Mouse (Mus musculus) frontal cortex, postnatal 14 days (tissue): ENCODE measurements around the gene Akt3.

ENCODE experiments used
- DNase-seq, 2 experiments: peaks; one replicate each; pipeline ENCODE4 v3.0.0; 2022; ENCODE audit warnings: low spot score in 2 of 2

The Akt3 gene

DNA sequence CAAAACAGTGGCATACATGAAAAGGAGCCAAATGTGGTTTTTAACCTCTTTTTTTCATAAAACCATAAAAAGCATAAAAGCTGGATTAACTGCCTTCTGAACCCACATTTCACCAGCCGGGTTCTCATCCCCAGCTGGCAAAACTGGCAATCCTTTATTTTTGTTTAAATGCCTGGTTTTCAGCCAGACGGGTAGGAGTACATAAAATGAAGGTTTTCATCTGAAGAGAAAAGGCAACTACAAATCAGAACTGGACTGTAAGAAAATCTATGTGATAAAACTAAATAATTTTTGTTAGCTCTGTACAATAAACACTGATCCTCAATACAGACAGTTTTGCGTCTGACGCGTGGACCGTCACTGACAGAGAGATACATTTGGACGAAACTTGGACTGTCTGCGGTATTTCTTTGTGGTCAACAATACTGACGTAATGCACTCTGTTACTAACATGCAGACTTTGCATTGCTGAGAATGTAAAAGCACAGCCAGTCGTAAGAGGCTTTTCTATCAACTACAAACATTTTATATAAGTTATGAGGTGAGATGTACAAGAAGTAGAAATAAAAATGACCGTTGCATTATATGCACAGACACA lies 206.5 kb downstream of the Akt3 start:
- DNase-seq: no peak

DNA sequence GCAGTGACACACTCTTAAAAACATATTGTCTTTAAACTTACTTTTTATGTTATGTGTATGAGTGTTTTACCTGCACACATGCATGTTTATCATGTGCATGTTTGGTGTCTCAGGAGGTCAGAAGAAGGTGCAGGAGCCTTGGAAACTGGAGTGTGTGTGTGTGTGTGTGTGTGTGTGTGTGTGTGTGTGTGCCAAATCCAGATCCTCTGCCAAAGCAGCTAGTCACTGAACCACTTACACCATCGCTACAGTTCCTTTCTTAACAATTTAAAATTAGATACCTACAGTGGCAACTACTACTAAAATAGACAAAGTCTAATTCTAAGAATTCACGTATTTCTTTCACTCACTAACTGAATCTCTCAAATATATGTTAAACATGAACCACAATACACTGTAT lies 209.2 kb downstream of the Akt3 start:
- DNase-seq: no peak

DNA sequence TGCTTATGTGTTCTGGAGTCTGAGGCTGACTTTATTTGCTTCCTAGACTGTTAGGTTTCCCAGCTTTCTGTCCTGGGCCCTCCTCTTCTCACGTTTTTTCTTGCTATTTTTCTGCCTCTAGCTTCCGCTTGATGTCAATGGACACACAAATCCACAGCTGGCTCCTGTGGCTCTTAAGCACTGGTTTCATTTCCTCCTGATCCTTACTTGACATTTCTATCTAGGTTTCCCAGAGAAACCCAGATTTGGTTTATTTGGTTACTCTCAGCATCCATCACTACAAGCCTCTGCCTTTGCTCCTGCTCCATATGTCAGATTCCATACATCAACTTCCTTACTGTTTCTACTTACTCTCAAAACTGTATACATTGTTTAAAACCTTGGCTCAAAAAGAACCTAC lies 211.0 kb downstream of the Akt3 start:
- DNase-seq: no peak

DNA sequence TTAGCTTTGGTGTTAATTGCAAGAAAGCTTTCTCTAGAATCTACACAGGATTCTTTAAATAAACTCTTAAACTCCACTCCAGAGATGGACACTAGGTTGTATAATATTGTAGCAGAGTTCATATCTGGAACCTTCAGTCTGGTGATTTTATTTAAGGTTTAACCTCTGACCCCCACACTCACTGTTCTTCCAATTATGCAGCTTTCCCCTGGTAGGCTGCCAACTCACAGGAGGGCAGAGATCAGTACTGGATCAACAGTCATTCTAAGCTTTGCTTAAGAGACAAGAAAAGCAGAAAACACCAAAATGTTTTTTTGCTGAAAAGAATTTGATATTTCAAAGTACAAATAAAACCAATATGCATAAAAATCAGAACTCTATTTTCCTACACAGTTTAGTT lies 212.1 kb downstream of the Akt3 start:
- DNase-seq: no peak

GRCm38 (mm10) chr1:177040058-177040457 lies 217.9 kb downstream of the Akt3 start:
- DNase-seq: no peak

GRCm38 (mm10) chr1:177039093-177039674 lies 218.8 kb downstream of the Akt3 start:
- no peak for DNase-seq

DNA sequence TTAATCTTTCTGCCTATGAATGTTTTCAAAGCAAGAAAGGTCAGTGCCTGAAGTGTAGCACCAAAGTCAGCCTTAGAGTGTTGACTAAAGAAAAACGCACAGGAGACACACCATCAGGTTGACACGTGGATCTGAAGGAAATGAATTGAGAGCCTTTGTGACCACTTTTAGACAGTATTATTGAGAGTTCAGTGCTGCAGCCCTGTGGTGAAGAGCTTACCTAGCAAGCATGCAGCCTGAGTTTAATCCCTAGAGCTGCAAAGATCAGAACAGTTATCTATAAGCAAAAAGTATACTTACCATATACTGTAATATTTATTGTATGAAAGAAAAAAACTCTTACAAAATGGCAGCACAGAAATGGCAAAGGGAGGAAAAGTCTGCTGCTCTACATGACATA lies 219.6 kb downstream of the Akt3 start:
- no peak for DNase-seq

DNA sequence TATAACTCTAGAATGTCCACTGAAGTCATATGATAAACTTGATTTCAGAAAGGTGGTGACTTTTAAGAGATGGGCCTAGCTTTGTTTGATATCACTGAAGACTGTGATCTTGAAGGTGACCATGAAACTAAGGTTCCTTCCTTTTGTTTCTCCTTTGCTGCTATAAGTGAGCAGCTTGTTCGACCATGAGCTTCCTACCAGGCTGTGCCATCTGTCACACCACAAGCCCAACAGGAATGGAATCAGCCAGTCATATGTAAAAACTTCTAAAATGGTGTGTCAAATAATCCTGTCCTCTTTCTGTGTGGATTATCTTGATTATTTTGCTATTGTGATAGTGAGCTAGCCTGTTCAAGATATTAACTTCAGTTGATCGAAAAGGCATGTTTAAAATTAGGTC lies 222.5 kb downstream of the Akt3 start:
- DNase-seq: no peak

- DNase-seq: no peak
Measured at GRCm38 (mm10) chr1:177032233-177032632, 225.8 kb downstream of the Akt3 start.

DNA sequence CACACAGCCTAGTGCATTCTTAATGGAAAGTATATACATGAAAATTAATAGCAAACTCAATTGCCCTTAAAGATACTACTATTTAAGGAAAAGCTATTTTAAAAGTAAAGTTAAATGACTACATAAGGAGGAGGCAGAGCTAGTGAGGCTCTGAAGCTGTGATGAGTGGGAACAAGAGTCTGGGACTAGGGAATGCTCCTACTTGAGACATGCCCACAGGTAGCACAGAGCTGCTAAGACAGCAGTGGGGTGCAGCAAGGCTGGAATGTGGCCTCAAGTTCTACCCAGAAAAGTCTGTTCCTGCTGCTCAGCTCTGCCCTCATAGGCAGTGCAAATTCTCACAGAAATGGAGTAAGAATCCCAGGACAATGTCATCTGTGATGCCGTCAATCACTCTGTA lies 226.8 kb downstream of the Akt3 start:
- DNase-seq: no peak

DNA sequence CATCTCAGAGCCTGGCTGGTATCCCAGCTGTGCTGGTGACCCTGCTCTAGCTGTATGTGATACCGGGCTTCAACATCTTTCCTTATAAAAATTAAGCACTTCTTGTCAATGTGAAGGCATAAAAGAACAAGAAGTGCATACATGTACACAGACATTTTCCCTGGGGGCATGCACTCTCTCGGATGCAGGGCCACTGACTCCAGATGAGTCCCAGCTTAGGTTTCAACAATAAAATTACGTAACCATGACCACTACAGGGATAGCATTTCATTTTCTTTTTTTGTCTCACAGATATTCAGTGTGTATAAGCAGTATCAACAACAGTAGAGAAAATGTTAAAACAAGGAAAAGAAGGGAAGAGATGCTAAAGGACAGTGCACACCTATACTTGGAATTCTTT lies 227.3 kb downstream of the Akt3 start:
- DNase-seq: no peak

DNA sequence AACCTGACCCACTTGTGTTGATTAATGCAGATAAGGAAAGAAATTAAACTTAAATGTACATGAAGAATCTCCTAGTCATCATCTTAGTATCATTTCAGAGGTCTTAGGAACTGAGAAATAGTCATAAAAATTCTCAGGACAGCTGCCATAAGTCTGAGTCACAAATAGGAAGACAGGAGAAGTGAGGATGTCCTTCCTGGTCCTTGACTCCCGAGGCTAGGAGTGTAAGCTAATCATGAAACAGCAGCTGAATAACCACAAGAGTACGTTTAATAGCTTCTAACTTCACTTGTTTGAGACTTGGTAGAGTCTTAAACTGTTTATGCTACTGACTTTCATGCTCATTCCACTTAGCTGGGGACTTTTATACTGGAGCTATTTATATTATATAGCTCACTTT lies 229.0 kb downstream of the Akt3 start:
- no peak for DNase-seq

GRCm38 (mm10) chr1:177027706-177028105 lies 230.3 kb downstream of the Akt3 start:
- DNase-seq: no peak

DNA sequence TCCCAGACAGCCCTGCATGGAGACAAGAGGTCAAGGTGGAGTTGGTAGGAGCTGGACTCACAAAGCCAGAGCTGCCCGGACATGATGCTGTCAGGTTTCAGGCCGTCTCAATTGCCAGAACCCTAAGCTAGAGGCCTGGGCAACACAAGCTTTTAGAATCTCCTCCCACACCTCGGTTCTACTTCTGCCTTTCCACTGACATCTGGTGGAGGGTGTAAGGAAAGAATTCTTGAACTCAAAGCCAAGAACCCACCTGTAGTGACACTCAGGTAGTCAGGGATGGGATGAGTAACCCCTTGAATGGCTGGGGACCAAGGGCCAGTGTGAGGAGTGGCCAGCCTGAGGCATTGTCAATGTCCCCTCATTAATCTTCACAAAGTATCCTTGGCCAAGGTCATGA lies 235.3 kb downstream of the Akt3 start:
- no peak for DNase-seq

GRCm38 (mm10) chr1:177019668-177020067 lies 238.3 kb downstream of the Akt3 start:
- DNase-seq: no peak

DNA sequence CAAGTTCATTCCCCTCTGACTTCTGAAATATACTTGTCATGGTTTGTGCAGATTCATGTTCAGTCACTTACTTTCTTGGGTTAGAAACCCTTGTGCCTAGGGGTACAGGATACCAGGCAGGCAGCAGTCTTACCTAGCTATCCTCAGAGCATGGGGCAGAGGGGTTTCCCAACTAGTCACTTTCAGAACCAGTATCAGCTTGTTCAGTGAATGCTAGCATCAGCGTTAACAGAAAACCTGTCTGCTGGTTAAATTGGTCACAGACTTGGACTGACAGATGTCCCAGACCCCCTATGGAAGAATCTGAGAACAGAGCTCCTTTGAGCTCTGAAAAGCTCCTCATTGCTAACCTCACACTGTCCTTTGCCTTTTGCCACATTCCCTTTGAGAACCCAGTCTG lies 239.3 kb downstream of the Akt3 start:
- DNase-seq: no peak

DNA sequence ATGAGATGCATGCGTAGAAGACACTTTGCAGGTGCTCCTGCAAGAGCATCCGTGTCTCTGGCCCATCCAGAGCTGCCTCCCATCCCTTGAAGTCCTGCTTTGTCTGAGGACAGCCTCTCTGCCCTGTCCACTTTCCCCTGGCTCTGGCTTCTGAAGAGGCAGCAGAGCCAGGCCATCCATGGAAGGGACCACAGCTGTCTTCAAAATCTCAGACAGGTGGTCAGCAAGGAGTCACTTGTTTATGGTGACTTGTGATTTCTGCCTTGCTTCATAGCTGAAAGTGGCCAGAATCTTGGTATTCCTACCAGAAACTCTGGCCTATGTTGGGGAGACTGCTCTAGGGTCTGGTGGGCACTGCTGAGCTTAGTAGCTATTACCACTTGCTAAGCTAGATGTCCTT lies 241.3 kb downstream of the Akt3 start:
- no peak for DNase-seq

DNA sequence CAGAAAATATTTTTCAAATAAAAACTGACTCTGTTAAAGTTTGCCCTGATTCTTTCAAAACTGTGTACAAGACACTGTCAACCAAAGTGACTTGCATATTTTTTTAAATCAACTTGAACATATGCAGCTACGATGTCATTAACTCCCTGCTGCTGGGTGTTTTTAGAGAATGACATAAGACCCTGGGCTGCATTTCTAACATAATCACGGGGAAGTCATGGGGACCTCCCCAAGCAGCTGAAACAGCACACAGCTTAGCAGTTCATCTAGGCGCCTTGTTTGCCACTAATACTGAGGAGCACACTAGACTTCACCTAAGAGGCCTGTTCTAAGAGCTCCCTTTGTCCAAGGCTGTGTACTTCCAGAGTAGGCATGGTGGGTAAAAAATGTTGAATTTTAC lies 242.1 kb downstream of the Akt3 start:
- no peak for DNase-seq

GRCm38 (mm10) chr1:177014921-177015439 lies 243.0 kb downstream of the Akt3 start:
- no peak for DNase-seq

DNA sequence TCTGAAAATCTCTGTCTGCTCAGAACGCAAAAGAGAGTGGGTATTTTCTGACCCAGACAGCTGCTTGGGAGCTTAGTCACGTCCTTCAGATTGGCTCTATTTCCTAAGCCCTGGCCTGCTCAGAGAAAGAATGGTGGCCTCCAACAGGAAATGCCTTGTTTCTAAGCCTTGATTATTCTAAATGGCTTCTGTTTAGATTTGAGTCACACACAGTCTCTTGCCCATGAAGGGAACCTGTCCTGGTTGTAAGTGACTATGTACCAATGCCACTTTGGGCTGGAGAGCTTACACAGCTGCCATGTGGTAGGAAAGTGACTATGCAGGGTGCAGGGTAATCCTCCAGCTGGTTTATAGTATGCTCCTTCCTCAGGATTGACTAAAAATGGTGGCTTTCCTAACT lies 243.7 kb downstream of the Akt3 start:
- DNase-seq: no peak

- no peak for DNase-seq
Measured at GRCm38 (mm10) chr1:177013776-177014175, 244.2 kb downstream of the Akt3 start.

GRCm38 (mm10) chr1:177013313-177013712 lies 244.7 kb downstream of the Akt3 start:
- no peak for DNase-seq

DNA sequence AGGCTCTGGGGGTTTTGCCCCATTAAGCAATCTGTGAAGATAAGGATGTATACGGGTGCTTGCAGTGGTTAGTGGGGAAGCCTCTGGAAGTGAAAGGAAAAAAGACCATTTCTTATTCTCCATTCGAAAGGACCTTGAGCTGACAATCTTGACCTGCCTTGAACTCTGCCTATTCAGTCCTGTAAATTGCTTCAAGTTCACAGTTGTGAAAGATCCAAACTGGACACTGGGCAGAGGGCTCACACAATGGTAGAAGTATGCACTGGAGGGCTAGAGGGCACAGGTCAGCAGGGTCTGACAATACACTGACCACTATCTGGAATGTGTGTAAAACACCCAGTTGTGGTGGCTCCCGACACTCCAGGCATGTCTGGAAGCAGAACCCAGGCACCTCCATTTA lies 245.2 kb downstream of the Akt3 start:
- DNase-seq: no peak

- no peak for DNase-seq
Measured at GRCm38 (mm10) chr1:177011688-177012087, 246.3 kb downstream of the Akt3 start.
